Mouse (Mus musculus) forebrain, postnatal 0 days (tissue): Measurements from ENCODE around the gene Rsrc2. TPM values are rescaled to one million over a fixed set of nuclear protein-coding genes. Genes with fewer than 3 reads are reported as not detected.

Experiments used
- ATAC-seq: fragments of 200-750 bp; cut with Nextera tagmentation; 2 replicates; pipeline ENCODE4 v1.8.0; 2017; ENCODE audit warnings: mild to moderate bottlenecking, moderate library complexity
- DNase-seq: peaks from one replicate; pipeline ENCODE4 v3.0.0-alpha.2; 2015
- H3K27ac ChIP-seq: fragments of 300-500 bp; sonication (generic); 2 replicates; pipeline ENCODE4 v1.5.1; 2014; ENCODE audit warnings: low read depth, mild to moderate bottlenecking, antibody characterized with exemption, low read length, moderate library complexity, mixed read lengths
- H3K27me3 ChIP-seq: fragments of 300-500 bp; sonication (generic); 2 replicates; pipeline ENCODE4 v1.6.1; 2014; ENCODE audit warnings: mild to moderate bottlenecking, low read length, mixed read lengths; ENCODE audit not compliant: insufficient read depth
- H3K36me3 ChIP-seq: fragments of 300-500 bp; sonication (generic); 2 replicates; pipeline ENCODE4 v1.6.1; 2014; ENCODE audit warnings: mild to moderate bottlenecking, moderate library complexity; ENCODE audit not compliant: insufficient read depth
- H3K4me1 ChIP-seq: fragments of 300-500 bp; sonication (generic); 2 replicates; pipeline ENCODE4 v1.6.1; 2014; ENCODE audit warnings: antibody characterized with exemption; ENCODE audit not compliant: insufficient read depth
- H3K4me2 ChIP-seq: fragments of 300-500 bp; sonication (generic); 2 replicates; pipeline ENCODE4 v1.6.1; 2014; ENCODE audit warnings: low read depth, mild to moderate bottlenecking, moderate library complexity
- H3K4me3 ChIP-seq: fragments of 300-500 bp; sonication (generic); 2 replicates; pipeline ENCODE4 v1.5.1; 2014; ENCODE audit warnings: low read depth, low read length, mixed read lengths
- H3K9ac ChIP-seq: fragments of 300-500 bp; sonication (generic); 2 replicates; pipeline ENCODE4 v1.6.1; 2014; ENCODE audit warnings: mild to moderate bottlenecking
- H3K9me3 ChIP-seq: fragments of 300-500 bp; sonication (generic); 2 replicates; pipeline ENCODE4 v1.6.1; 2016; ENCODE audit warnings: low read length
- CTCF ChIP-seq: sonication (generic); IDR thresholded peaks from 2 replicates; pipeline ENCODE4 v1.5.1; 2016; ENCODE audit warnings: antibody characterized with exemption, control low read depth, low read depth
- WGBS: fragments of 180-500 bp; shearing (Covaris S2); extraction: QIAGEN DNeasy Blood & Tissue Kit; methylation state at CpG from one replicate; pipeline ENCODE4 v1.1.7; 2014; 5-methylcytosine and 5-hydroxymethylcytosine counted together
- polyA plus RNA-seq: library from polyadenylated mRNA; unstranded; fragments of >200 nt; fragmentation: Nextera tagmentation; extraction: Ambion mirVana; gene quantifications from 2 replicates; pipeline ENCODE4 v1.2.1, GENCODE M21; 2015
- total RNA-seq: library from RNA; depleted of rRNA; stranded (reverse); fragments of >200 nt; gene quantifications from 2 replicates; pipeline ENCODE4 v1.2.3, GENCODE M21; 2014

Rsrc2 gene
- total and polyA plus RNA-seq, 2 experiments from 2014 or later = 118 to 126 TPM

GRCm38 (mm10) chr5:123720328-123721311, 28.6 kb downstream of the Rsrc2 start, which contains the start of gene Zcchc8:
Gene Zcchc8 (minus strand): TSS chr5:123721100.
- peak; percentile 99 for DNase-seq
- WGBS = 1% methylated on average over 79 of the region's 83 CpGs
- H3K27ac ChIP-seq = peak within 1 kb of the TSS; percentile 91
- no peaks in the 10 kb centered on the region for H3K27me3 ChIP-seq
- peak within 1 kb of the TSS; percentile 79 for H3K4me3 ChIP-seq
- peak within 1 kb of the TSS; percentile 72 for H3K9ac ChIP-seq
- H3K4me2 ChIP-seq = peak within 1 kb of the TSS; percentile 79
- H3K9me3 ChIP-seq = no peaks in the 10 kb centered on the region
- H3K4me1 ChIP-seq = peaks cover 9% of the 10 kb centered on the region
- no peak for TF ChIP-seq CTCF
- ATAC-seq = peak; percentile 100
- H3K36me3 ChIP-seq = peaks cover 8% of the 10 kb centered on the region; the same call in 1 of the 2 replicates

GRCm38 (mm10) chr5:123714622-123715021, 34.6 kb downstream of the Rsrc2 start:
- Histone ChIP-seq H3K9me3 (no peaks in the 10 kb centered on the region), H3K4me2 (no peak overlapping the region), H3K4me1 (peaks cover 7% of the 10 kb centered on the region), H3K27ac (no peak overlapping the region), H3K27me3 (no peaks in the 10 kb centered on the region), H3K9ac (no peak overlapping the region), H3K4me3 (no peak overlapping the region), H3K36me3 (peaks cover 62% of the 10 kb centered on the region)
- 93% methylated on average over 4 of the region's 4 CpGs for WGBS
- TF ChIP-seq CTCF = no peak
- DNase-seq (no peak), ATAC-seq (no peak)

- ATAC-seq = no peak
- 93% methylated on average over 6 of the region's 6 CpGs for WGBS
- no peak for DNase-seq
- H3K9me3 ChIP-seq = no peaks in the 10 kb centered on the region
- TF ChIP-seq CTCF = no peak
- no peak overlapping the region for H3K4me3 ChIP-seq
- no peaks in the 10 kb centered on the region for H3K4me1 ChIP-seq
- H3K4me2 ChIP-seq = no peak overlapping the region
- no peak overlapping the region for H3K9ac ChIP-seq
- H3K36me3 ChIP-seq = peaks cover 71% of the 10 kb centered on the region
- no peaks in the 10 kb centered on the region for H3K27me3 ChIP-seq
- H3K27ac ChIP-seq = no peak overlapping the region
These were observed 35.4 kb downstream of the Rsrc2 start for GRCm38 (mm10) chr5:123713782-123714181.

- no peak for ATAC-seq
- H3K9me3 ChIP-seq = no peaks in the 10 kb centered on the region
- WGBS = 74% methylated on average over 4 of the region's 4 CpGs
- H3K27me3 ChIP-seq = no peaks in the 10 kb centered on the region
- H3K36me3 ChIP-seq = peaks cover 89% of the 10 kb centered on the region
- DNase-seq = no peak
- no peak for TF ChIP-seq CTCF
- no peak overlapping the region for H3K27ac ChIP-seq
- no peak overlapping the region for H3K4me2 ChIP-seq
- no peak overlapping the region for H3K4me3 ChIP-seq
- no peak overlapping the region for H3K9ac ChIP-seq
- H3K4me1 ChIP-seq = no peaks in the 10 kb centered on the region
These were observed 39.6 kb downstream of the Rsrc2 start for GRCm38 (mm10) chr5:123709571-123709970.

- no peak overlapping the region for H3K27ac ChIP-seq
- no peak overlapping the region for H3K4me2 ChIP-seq
- no peak overlapping the region for H3K4me3 ChIP-seq
- no peaks in the 10 kb centered on the region for H3K4me1 ChIP-seq
- no peaks in the 10 kb centered on the region for H3K27me3 ChIP-seq
- H3K9ac ChIP-seq = no peak overlapping the region
- 95% methylated on average over 12 of the region's 12 CpGs for WGBS
- no peak for DNase-seq
- H3K36me3 ChIP-seq = peaks cover 86% of the 10 kb centered on the region
- no peak for ATAC-seq
- no peak for TF ChIP-seq CTCF
- no peaks in the 10 kb centered on the region for H3K9me3 ChIP-seq
These were observed 40.6 kb downstream of the Rsrc2 start for GRCm38 (mm10) chr5:123708598-123708997.

GRCm38 (mm10) chr5:123700625-123701024, 48.6 kb downstream of the Rsrc2 start:
- ATAC-seq = no peak
- no peak for TF ChIP-seq CTCF
- peak; percentile 17 for DNase-seq

GRCm38 (mm10) chr5:123699198-123699597, 50.0 kb downstream of the Rsrc2 start:
- Histone ChIP-seq H3K4me1 (no peaks in the 10 kb centered on the region), H3K4me2 (no peak overlapping the region), H3K27me3 (no peaks in the 10 kb centered on the region), H3K9ac (no peak overlapping the region), H3K4me3 (no peak overlapping the region), H3K27ac (no peak overlapping the region), H3K36me3 (peaks cover 57% of the 10 kb centered on the region), H3K9me3 (no peaks in the 10 kb centered on the region)
- DNase-seq (peak; percentile 79), ATAC-seq (peak; percentile 47; the same call in 1 of the 2 replicates)
- WGBS = 25% methylated on average over 3 of the region's 3 CpGs
- TF ChIP-seq CTCF = peak; percentile 80

More at GRCm38 (mm10) chr5:123700625-123701024, 48.6 kb downstream of the Rsrc2 start:
- 69% methylated on average over 11 of the region's 11 CpGs for WGBS
- Histone ChIP-seq H3K27me3 (no peaks in the 10 kb centered on the region), H3K9ac (no peak overlapping the region), H3K27ac (no peak overlapping the region), H3K36me3 (peaks cover 66% of the 10 kb centered on the region), H3K4me1 (no peaks in the 10 kb centered on the region), H3K4me2 (no peak overlapping the region), H3K9me3 (no peaks in the 10 kb centered on the region), H3K4me3 (no peak overlapping the region)
